Mouse (Mus musculus): ENCODE results near the gene Apbb2. TPM values are rescaled to one million over a fixed set of nuclear protein-coding genes. Genes with fewer than 3 reads are reported as not detected.

Apbb2 gene
- polyA plus RNA-seq, 1 experiment from 2014 or later: 39.5 TPM

- no peaks in the 10 kb centered on the region for H3K36me3 ChIP-seq (ENCODE audit: control insufficient read depth, insufficient read depth, low read length)
- ATAC-seq (ENCODE audit: insufficient number of reproducible peaks, insufficient read depth, low FRiP score, low read depth): no peak
- no peak overlapping the region for H3K4me2 ChIP-seq (replicated peaks; ENCODE audit: low read depth, low read length)
- 85% methylated on average over 6 of the region's 6 CpGs for WGBS
- H3K27ac ChIP-seq (ENCODE audit: low read length): no peak overlapping the region
- H3K9ac ChIP-seq (replicated peaks; ENCODE audit: low read depth, low read length): no peak overlapping the region
- H3K27me3 ChIP-seq (ENCODE audit: control insufficient read depth, insufficient read depth, low read length): no peaks in the 10 kb centered on the region
- H3K4me3 ChIP-seq (ENCODE audit: low read depth, low read length): no peak overlapping the region
- H3K4me1 ChIP-seq (ENCODE audit: control insufficient read depth, insufficient read depth, low read length): no peaks in the 10 kb centered on the region
- H3K9me3 ChIP-seq (ENCODE audit: control insufficient read depth, low read depth, low read length): no peaks in the 10 kb centered on the region
Observed at GRCm38 (mm10) chr5:66330806-66331205, 287.8 kb downstream of the Apbb2 start.

GRCm38 (mm10) chr5:66328766-66329165 lies 289.8 kb downstream of the Apbb2 start:
- no peak for ATAC-seq (ENCODE audit: insufficient number of reproducible peaks, insufficient read depth, low FRiP score, low read depth)
- H3K27me3 ChIP-seq (ENCODE audit: control insufficient read depth, insufficient read depth, low read length): no peaks in the 10 kb centered on the region
- no peak overlapping the region for H3K9ac ChIP-seq (replicated peaks; ENCODE audit: low read depth, low read length)
- H3K4me3 ChIP-seq (ENCODE audit: low read depth, low read length): no peak overlapping the region
- no peaks in the 10 kb centered on the region for H3K4me1 ChIP-seq (ENCODE audit: control insufficient read depth, insufficient read depth, low read length)
- no peaks in the 10 kb centered on the region for H3K36me3 ChIP-seq (ENCODE audit: control insufficient read depth, insufficient read depth, low read length)
- no peak overlapping the region for H3K27ac ChIP-seq (ENCODE audit: low read length)
- 86% methylated on average over 7 of the region's 7 CpGs for WGBS
- no peaks in the 10 kb centered on the region for H3K9me3 ChIP-seq (ENCODE audit: control insufficient read depth, low read depth, low read length)
- H3K4me2 ChIP-seq (replicated peaks; ENCODE audit: low read depth, low read length): no peak overlapping the region

GRCm38 (mm10) chr5:66327949-66328726 lies 290.4 kb downstream of the Apbb2 start:
- Histone ChIP-seq H3K27ac (ENCODE audit: low read length) (no peak overlapping the region), H3K27me3 (ENCODE audit: control insufficient read depth, insufficient read depth, low read length) (no peaks in the 10 kb centered on the region), H3K4me3 (ENCODE audit: low read depth, low read length) (no peak overlapping the region), H3K9me3 (ENCODE audit: control insufficient read depth, low read depth, low read length) (no peaks in the 10 kb centered on the region), H3K4me2 (replicated peaks; ENCODE audit: low read depth, low read length) (no peak overlapping the region), H3K4me1 (ENCODE audit: control insufficient read depth, insufficient read depth, low read length) (no peaks in the 10 kb centered on the region), H3K9ac (replicated peaks; ENCODE audit: low read depth, low read length) (no peak overlapping the region), H3K36me3 (ENCODE audit: control insufficient read depth, insufficient read depth, low read length) (no peaks in the 10 kb centered on the region)
- ATAC-seq (ENCODE audit: insufficient number of reproducible peaks, insufficient read depth, low FRiP score, low read depth): no peak
- 64% methylated on average over 19 of the region's 19 CpGs for WGBS

- Histone ChIP-seq H3K27ac (ENCODE audit: low read length) (no peak overlapping the region), H3K9me3 (ENCODE audit: control insufficient read depth, low read depth, low read length) (no peaks in the 10 kb centered on the region), H3K4me3 (ENCODE audit: low read depth, low read length) (no peak overlapping the region), H3K4me1 (ENCODE audit: control insufficient read depth, insufficient read depth, low read length) (no peaks in the 10 kb centered on the region), H3K36me3 (ENCODE audit: control insufficient read depth, insufficient read depth, low read length) (no peaks in the 10 kb centered on the region), H3K27me3 (ENCODE audit: control insufficient read depth, insufficient read depth, low read length) (no peaks in the 10 kb centered on the region), H3K4me2 (replicated peaks; ENCODE audit: low read depth, low read length) (no peak overlapping the region), H3K9ac (replicated peaks; ENCODE audit: low read depth, low read length) (no peak overlapping the region)
- 76% methylated on average over 7 of the region's 7 CpGs for WGBS
- ATAC-seq (ENCODE audit: insufficient number of reproducible peaks, insufficient read depth, low FRiP score, low read depth): no peak
Observed at GRCm38 (mm10) chr5:66326395-66326794, 292.2 kb downstream of the Apbb2 start.

GRCm38 (mm10) chr5:66323603-66324002 lies 295.0 kb downstream of the Apbb2 start:
- ATAC-seq (ENCODE audit: insufficient number of reproducible peaks, insufficient read depth, low FRiP score, low read depth): no peak
- Histone ChIP-seq H3K27me3 (ENCODE audit: control insufficient read depth, insufficient read depth, low read length) (no peaks in the 10 kb centered on the region), H3K4me1 (ENCODE audit: control insufficient read depth, insufficient read depth, low read length) (no peaks in the 10 kb centered on the region), H3K4me2 (replicated peaks; ENCODE audit: low read depth, low read length) (no peak overlapping the region), H3K4me3 (ENCODE audit: low read depth, low read length) (no peak overlapping the region), H3K36me3 (ENCODE audit: control insufficient read depth, insufficient read depth, low read length) (no peaks in the 10 kb centered on the region), H3K9ac (replicated peaks; ENCODE audit: low read depth, low read length) (no peak overlapping the region), H3K9me3 (ENCODE audit: control insufficient read depth, low read depth, low read length) (no peaks in the 10 kb centered on the region), H3K27ac (ENCODE audit: low read length) (no peak overlapping the region)
- 71% methylated on average over 11 of the region's 11 CpGs for WGBS

- WGBS: 91% methylated on average over 4 of the region's 4 CpGs
Observed at GRCm38 (mm10) chr5:66323131-66323530, 295.5 kb downstream of the Apbb2 start.

GRCm38 (mm10) chr5:66319827-66320404 lies 298.7 kb downstream of the Apbb2 start:
- Histone ChIP-seq H3K27ac (ENCODE audit: low read length) (no peak overlapping the region), H3K4me3 (ENCODE audit: low read depth, low read length) (no peak overlapping the region), H3K27me3 (ENCODE audit: control insufficient read depth, insufficient read depth, low read length) (no peaks in the 10 kb centered on the region), H3K4me2 (replicated peaks; ENCODE audit: low read depth, low read length) (no peak overlapping the region), H3K4me1 (ENCODE audit: control insufficient read depth, insufficient read depth, low read length) (no peaks in the 10 kb centered on the region), H3K9ac (replicated peaks; ENCODE audit: low read depth, low read length) (no peak overlapping the region), H3K9me3 (ENCODE audit: control insufficient read depth, low read depth, low read length) (no peaks in the 10 kb centered on the region), H3K36me3 (ENCODE audit: control insufficient read depth, insufficient read depth, low read length) (no peaks in the 10 kb centered on the region)
- 57% methylated on average over 14 of the region's 14 CpGs for WGBS
- no peak for ATAC-seq (ENCODE audit: insufficient number of reproducible peaks, insufficient read depth, low FRiP score, low read depth)

More at GRCm38 (mm10) chr5:66323131-66323530, 295.5 kb downstream of the Apbb2 start:
- no peak overlapping the region for H3K9ac ChIP-seq (replicated peaks; ENCODE audit: low read depth, low read length)
- H3K36me3 ChIP-seq (ENCODE audit: control insufficient read depth, insufficient read depth, low read length): no peaks in the 10 kb centered on the region
- no peak overlapping the region for H3K27ac ChIP-seq (ENCODE audit: low read length)
- no peaks in the 10 kb centered on the region for H3K4me1 ChIP-seq (ENCODE audit: control insufficient read depth, insufficient read depth, low read length)
- H3K9me3 ChIP-seq (ENCODE audit: control insufficient read depth, low read depth, low read length): no peaks in the 10 kb centered on the region
- ATAC-seq (ENCODE audit: insufficient number of reproducible peaks, insufficient read depth, low FRiP score, low read depth): no peak
- H3K4me2 ChIP-seq (replicated peaks; ENCODE audit: low read depth, low read length): no peak overlapping the region
- no peak overlapping the region for H3K4me3 ChIP-seq (ENCODE audit: low read depth, low read length)
- H3K27me3 ChIP-seq (ENCODE audit: control insufficient read depth, insufficient read depth, low read length): no peaks in the 10 kb centered on the region

GRCm38 (mm10) chr5:66319341-66319740 lies 299.2 kb downstream of the Apbb2 start:
- Histone ChIP-seq H3K4me2 (replicated peaks; ENCODE audit: low read depth, low read length) (no peak overlapping the region), H3K9me3 (ENCODE audit: control insufficient read depth, low read depth, low read length) (no peaks in the 10 kb centered on the region), H3K27me3 (ENCODE audit: control insufficient read depth, insufficient read depth, low read length) (no peaks in the 10 kb centered on the region), H3K4me3 (ENCODE audit: low read depth, low read length) (no peak overlapping the region), H3K36me3 (ENCODE audit: control insufficient read depth, insufficient read depth, low read length) (no peaks in the 10 kb centered on the region), H3K27ac (ENCODE audit: low read length) (no peak overlapping the region), H3K4me1 (ENCODE audit: control insufficient read depth, insufficient read depth, low read length) (no peaks in the 10 kb centered on the region), H3K9ac (replicated peaks; ENCODE audit: low read depth, low read length) (no peak overlapping the region)
- 81% methylated on average over 6 of the region's 6 CpGs for WGBS
- no peak for ATAC-seq (ENCODE audit: insufficient number of reproducible peaks, insufficient read depth, low FRiP score, low read depth)

Measured in stomach, embryonic 14.5 days (tissue).